Mouse (Mus musculus) C2C12 (cell line): ENCODE data around the gene Abtb1.

Source experiments
- CTCF ChIP-seq: IDR thresholded peaks from one replicate; pipeline ENCODE4 v1.5.1; 2011; ENCODE audit not compliant: control insufficient read depth, insufficient read depth, insufficient read length
- FOSL1 ChIP-seq: IDR thresholded peaks from one replicate; pipeline ENCODE4 v1.8.0; 2011; ENCODE audit warnings: mild to moderate bottlenecking, low read length; ENCODE audit not compliant: poor library complexity, insufficient read depth, severe bottlenecking
- MYOD1 ChIP-seq: IDR thresholded peaks from one replicate; pipeline ENCODE4 v1.6.1; 2011; ENCODE audit warnings: low read depth; ENCODE audit not compliant: control insufficient read depth, insufficient read length
- USF1 ChIP-seq: IDR thresholded peaks from one replicate; pipeline ENCODE4 v1.6.1; 2011; ENCODE audit warnings: low read depth, mild to moderate bottlenecking, control low read depth, moderate library complexity

DNA sequence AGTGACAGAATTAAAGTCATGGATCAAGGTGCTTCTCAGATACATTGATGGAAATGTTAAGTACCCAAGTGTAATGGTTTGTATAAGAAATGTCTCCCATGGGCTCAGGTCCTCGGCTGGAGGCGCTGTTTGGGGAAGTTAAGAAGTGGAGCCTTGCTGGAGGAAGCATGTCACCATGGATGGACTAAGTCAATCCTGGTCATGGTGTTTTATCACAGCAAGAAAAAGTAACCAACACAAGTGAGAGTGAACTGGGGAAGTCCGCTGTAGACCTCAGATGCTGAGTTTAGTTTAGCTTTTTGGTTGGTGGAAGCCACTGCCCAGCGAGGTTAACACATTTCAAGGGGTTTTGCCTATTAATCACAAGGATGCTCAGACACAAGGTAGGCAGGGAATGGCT, 12.2 kb downstream of the Abtb1 start:
- TF ChIP-seq USF1 = no peak
- TF ChIP-seq CTCF = no peak
- TF ChIP-seq MYOD1 = no peak
- TF ChIP-seq FOSL1 = no peak
